Mouse (Mus musculus) monocyte, adult 5-6 weeks (primary cell): ENCODE results near the gene Atp6v0d1. TPM values are rescaled to one million over a fixed set of nuclear protein-coding genes. Genes with fewer than 3 reads are reported as not detected.
"Not testable (repeated sequence)": the region's sequence is repeated elsewhere in the genome, so short reads cannot be mapped to it uniquely, and the experiment has no call there.

Experiments used
- ATAC-seq: fragments of 153-309, 156-312 bp; replicated peaks from 2 replicates; pipeline ENCODE4 v1.8.0; 2017; ENCODE audit warnings: mild to moderate bottlenecking; ENCODE audit not compliant: low TSS enrichment, insufficient number of reproducible peaks, severe bottlenecking, poor library complexity, low FRiP score
- total RNA-seq: library from RNA; stranded (forward); fragments of 200-1000, 200-491, 200-594 nt; gene quantifications from 3 replicates; pipeline ENCODE4 v1.2.3, GENCODE M21; 2017

Atp6v0d1 gene
- 62.8 to 77.2 TPM (median 68.8 TPM) in 3 replicates for total RNA-seq

DNA sequence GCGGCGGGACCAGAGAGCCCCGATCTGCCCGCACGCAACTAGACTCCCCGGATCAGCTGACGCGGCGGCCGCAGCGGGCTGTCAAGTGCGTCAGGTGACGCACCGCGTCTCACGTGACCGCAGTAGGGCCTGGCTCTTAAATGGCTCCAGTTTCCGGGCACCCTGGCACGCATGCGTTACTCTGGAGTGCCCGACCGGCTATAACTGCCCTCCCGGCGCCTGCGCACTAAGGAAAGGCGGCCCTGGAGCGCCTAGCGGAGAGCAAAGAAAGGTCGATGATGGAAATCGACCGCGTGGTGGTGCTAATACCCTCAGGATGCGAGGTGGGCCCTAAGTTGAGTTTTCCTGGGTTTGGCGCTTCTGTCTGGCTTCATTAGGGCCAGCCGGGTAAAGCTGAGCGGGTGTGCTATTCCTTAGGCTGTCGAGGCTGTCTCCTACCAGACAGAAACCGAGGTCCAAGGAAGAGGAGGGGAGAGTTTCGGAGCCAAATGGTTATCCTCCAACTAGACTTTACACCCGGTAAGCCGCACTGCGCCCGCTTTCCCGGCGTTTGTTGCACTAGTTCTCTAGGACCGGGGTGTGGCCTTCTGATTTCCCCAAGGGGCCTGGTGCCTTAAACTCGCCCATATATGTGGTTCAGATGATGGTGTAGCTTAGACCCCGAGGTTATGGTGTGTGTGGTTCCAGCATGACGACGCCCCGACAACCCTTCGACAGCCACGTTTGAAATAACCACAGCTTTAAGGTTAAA lies at the start of gene Atp6v0d1:
Gene Atp6v0d1 (minus strand): TSS at position 96 of the 751 bp plus-strand sequence.
- peak; percentile 85 for ATAC-seq

DNA sequence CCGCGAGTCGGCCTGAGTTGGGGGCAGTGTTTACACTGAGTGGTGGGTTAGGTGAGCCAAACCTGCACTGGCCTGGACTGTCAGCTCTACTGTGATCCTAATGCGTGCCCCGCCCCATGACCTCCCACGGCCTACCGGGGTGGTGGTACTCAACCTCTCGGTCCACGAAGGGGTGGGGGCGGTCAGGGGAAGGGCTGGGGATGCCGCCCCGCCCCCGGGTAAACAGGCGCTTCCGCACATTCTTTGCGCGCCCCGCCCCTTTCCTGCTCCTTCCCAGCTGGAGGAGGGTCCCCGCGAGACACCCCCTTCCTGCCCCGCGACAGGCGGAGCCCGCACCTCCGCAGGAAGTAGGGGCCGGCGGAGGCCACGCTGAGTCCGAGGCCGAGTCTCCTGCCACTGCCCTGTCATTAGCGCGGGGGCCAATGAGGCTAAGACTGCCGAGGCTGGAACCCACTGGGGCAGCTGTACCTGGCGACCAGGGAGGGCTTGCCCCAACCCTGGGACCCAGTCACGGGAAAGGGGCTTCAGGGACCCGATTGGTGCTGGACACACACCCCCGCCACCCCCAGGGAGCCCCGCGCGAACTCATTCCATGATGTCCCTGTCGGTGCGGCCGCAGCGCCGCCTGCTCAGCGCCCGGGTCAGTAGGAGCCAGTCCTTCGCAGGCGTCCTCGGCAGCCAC lies 48.1 kb upstream of the Atp6v0d1 start:
- ATAC-seq: no peak

DNA sequence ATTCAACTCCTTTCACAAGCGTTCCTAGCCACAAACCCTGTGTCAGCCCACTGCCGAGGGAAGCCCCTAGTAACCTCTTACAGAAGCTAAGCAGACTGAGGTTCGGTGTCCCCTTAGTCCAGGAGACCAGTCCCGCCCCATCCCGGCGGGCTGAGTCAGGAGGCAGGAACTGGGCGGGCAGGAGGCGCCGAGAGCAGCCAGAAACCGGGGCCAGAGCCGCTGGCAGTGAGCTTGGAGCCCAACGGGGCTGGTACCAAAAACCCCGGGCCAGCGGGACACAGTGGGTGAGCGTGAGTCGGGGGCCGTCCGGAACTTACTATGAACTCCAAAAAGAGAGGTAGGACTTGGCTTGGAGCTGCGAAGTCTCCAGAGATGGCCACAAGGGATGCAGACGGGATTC lies 47.2 kb upstream of the Atp6v0d1 start:
- no peak for ATAC-seq

DNA sequence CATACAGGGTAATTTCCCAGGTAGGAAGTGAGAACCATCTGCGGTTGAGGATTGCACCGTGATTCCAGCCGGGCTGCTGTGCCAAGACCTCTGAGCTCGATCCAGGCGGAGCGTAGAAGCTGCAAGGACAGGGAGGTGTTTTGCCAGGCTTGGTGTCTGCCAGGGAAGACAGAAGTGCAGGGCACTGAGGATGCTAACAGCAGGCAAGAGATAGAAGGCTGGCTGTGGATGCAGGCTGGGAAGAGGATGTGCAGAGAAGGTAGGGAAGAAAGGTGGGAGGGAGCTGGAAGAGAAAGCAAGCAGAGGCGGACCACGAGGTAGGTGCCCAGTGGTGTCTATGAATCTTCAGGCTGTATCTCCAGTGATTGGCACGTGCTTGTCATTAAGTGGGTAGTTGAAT lies 46.0 kb upstream of the Atp6v0d1 start:
- no peak for ATAC-seq

DNA sequence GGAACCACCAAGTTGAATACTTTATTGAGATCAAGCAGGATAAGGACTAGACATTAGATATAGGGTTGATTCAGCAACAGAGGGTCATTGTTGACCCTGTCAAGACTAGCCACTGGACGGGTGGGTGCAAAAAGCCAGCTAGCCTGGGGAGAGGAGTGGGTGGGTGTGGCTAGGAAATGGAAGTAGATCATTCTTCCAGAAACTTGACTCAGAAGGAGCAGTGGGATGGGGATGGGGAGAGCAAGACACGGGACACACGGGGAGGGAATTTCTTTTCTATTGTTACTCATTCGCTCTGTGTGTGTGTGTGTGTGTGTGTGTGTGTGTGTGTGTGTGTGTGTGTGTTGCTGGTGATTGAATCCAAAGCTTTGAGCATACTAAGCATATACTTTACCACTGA lies 43.9 kb upstream of the Atp6v0d1 start:
- no peak for ATAC-seq

DNA sequence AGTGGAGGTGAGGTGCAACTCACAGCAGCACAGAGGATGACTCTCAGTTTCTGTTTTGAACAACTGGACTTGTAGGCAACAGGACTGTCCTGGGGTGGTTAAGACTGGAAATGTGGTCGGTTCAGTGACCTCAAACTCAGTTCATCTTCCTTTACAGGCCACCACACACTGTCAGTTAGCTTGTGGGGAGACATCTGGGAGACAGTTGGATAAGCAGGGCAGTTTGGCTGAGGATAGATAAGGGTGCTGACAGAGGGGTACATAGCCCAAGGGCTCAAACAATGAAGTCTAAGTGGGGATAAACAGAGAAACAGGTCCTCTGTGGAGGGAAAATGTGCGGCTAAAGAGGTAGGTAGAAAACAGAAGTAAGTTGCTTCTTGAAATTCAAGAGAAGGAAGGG lies 43.5 kb upstream of the Atp6v0d1 start:
- ATAC-seq: no peak

DNA sequence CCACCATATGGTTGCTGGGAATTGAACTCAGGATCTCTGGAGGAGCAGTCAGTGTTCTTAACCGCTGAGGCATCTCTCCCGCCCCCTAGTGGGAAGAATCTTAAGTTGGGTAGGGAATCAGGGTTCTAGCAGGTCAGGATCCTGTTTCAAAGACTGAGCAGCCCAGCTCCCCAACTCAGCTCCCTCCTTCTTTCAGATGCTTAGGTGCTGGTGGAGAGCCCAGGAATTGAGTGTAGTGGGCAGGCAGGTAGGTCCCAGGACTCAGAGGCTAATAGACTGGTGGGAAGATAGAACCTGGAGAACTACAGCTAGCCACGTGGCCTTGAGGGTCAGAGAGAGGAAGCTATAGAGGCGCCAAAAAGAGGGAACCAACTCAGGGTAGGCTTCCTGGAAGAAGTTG lies 41.8 kb upstream of the Atp6v0d1 start:
- ATAC-seq: peak; percentile 25; the same call in 1 of the 2 replicates

DNA sequence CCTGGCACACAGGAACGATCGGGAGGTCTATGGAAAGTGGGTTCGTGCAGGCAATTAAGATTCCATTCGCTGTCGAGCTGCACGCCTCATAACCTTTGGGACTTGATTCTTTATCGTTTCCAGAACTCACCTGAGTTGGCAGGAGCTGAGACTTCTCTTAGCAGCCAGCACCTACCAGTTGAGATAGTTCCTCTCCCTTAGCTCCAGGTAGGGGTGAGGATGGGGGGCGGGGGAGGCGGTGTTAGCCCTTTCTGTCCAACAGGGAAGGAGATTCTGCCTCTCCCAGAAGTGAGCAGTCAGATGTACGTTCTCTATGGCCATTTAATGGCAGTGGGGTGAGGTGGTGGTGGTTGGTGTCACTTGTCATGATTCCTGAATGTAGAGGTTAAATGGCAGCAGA lies 41.2 kb upstream of the Atp6v0d1 start:
- no peak for ATAC-seq

DNA sequence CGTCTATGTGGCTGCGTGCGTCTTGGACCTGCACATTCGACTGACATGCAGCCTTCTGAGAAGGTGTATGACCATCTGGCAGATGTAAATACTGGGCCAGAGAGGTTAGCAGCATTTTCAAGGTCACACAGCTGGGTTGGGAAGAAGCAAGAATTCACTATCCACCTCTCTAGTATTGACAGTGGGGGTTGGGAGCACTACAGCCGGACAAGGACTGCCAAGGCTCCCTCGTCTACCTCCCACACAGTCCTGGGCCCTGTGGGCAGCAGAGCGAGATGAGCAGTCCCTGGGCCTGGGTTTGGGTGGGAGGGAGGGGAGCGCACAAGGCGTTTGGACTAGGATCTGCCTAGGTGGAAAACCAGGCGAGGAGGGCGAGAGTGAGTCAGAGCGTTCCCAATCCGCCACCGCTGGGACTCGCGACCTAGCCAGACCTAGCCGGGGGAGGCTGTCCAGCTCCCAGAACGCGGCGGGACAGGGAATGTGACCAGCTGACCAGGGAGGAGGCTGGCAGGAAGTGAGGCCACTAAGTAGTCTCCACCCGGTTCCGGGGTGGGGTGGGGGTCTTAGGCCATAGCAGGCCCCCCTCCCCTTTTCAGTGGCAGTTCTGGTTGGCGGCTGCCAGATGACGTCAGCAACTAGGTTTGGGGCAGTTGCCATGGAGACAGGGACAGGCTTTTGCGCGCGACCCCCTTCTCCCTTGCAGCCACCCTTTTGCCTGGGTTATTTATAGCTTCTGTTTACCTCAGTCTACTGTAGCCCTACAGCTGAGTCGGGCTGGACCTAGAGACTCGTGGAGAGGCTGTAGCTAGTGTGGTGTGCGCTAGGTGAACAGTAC lies 40.6 kb upstream of the Atp6v0d1 start:
- peak; percentile 23; the same call in 1 of the 2 replicates for ATAC-seq

DNA sequence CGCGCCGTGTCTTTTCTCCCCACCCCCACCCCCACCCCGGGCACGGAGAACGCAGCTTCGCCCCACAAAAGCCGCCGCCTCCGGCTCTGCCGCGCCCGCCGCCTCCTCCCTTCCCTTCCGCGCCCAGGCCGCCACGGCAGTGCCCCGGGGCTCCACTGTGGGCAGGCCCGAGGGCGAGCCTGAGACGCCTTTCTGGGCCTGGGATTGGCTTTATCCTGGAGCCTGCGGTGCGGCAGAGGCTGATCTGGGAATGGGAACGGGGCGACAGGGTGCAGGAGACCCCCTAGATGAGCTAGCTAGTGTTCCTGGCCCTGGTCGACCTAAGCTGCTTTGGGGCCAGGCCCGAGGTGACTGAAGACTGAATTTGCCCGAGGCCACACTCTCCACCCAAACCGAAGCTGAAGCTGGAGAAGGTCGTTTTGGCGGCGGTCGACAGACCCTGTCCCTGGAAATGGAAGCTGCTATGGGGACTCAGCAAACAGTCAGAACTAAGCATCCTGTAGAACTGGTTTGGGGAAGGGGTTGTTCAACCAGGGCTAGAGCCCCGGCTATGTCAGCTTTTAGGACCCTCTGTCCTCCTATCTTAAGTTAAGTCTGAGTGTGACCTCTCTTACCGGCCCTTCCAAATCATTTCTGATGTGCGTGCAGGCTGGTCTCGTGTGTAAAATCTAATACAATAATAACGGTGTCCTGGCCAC lies 39.8 kb upstream of the Atp6v0d1 start:
- ATAC-seq: no peak

DNA sequence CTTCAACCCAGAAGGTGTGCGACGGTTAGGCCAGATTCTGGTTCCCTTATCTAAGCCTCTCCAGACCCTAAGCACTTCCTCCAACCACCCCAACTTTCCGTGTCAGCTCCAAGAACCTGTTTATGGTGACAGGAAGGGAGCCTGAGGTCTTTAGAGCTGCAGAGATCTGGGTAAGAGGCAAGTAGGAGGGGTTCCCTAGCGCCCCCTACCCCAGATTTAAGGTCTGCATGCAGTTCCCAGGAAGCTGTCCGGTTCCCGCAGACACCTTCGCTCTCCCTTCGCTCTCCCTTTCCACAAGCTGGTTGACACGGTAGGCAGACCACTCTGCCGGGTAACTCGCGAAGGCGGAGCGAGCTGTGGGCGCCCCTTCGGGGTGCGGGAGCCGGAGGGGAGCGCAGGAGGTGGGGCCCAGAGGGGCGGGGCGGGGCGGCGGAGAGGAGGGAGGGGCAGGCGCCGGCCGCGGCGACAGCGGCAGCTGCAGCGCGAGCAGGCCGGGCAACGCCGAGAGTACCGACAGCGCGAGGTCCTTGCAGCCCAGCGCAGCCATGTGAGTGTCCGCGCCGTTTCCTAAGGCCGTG lies 39.0 kb upstream of the Atp6v0d1 start, which contains the start of gene Ripor1:
Gene Ripor1 (plus strand): TSS at position 452 of the 578 bp plus-strand sequence.
- ATAC-seq: peak; percentile 18

DNA sequence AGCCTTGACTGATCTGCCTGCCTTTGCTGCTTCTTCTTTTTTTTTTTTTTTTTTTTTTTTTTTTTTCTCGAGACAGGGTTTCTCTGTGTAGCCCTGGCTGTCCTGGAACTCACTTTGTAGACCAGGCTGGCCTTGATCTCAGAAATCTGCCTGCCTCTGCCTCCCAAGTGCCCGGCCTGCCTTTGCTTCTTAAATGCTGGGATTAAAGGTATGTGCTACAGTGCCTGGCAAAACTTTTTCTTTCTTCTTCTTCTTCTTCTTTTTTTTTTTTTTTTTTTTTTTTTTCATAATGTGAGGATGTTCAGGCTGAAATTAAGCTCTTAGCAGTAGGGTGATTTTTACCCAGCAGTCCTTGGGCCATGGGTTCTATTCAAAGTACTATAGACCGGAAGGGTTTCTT lies 36.7 kb upstream of the Atp6v0d1 start:
- not testable (repeated sequence) for ATAC-seq

DNA sequence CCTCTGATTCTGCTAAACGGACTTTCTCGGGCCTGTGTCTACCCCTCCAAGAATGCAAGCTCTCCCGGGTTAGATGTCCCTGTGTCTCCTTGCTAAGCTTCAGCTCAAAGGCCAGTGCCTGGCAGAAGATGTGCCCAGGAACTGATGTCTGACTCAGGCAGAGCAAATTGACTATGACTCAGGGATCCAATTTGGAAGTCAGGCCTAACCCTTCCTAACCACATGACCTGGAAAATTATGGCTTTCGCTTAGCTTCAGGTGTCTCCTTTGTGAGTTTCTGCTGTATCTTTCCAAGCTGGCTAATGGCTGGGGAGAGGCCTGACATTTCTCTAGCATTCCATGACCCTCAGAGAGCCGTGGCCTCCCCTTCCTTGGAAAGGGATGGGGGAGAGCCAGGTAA lies 35.5 kb upstream of the Atp6v0d1 start:
- no peak for ATAC-seq

DNA sequence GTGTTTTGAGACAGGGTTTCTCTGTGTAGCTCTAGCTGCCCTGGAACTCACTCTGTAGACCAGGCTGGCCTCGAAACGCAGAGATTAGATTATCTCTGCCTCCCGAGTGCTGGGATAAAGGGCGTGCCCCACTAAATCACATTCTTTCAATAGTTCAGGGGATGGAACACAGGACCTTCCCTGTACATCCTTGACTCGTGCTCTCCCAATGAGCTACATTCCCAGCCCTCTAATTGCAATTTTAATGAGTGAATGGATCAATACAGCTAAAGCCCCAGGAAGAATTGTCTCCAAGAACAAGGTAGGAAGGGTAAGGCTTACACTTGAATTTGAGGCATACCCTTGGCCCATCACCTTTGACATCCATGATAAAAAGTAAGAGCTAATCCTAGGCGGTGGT lies 32.9 kb upstream of the Atp6v0d1 start:
- no peak for ATAC-seq

DNA sequence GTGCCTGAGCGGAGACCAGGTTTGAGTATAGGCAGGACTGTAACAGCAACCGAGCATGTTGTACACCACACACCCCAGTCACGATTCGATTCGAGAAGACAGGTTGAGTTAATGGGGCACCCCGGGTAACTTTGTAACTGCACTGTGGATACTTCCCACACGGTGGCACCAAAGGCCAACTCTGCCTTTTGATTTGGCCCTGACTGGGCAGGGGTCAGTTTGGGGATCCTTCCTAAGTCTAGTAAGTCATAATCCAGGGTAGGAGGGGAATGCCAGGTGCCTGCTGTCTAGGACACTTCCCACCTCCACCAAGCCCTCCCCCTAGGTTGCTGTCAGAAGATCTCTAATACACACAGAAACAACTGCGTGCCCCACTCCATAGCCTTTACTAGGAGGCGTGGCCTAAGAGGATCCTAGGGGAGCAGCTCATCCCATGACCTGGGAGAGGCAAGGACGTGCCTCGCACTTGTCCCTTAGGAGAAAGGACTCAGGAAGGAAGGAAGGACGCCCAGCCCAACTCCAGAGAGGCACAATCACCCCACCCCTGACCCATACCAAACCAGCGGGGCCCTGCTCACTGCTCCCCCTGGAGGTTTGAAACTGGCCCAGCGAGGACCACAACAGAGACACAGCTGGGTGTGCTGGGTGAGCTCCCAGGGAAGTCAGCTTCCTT lies 30.7 kb upstream of the Atp6v0d1 start:
- peak; percentile 81 for ATAC-seq

DNA sequence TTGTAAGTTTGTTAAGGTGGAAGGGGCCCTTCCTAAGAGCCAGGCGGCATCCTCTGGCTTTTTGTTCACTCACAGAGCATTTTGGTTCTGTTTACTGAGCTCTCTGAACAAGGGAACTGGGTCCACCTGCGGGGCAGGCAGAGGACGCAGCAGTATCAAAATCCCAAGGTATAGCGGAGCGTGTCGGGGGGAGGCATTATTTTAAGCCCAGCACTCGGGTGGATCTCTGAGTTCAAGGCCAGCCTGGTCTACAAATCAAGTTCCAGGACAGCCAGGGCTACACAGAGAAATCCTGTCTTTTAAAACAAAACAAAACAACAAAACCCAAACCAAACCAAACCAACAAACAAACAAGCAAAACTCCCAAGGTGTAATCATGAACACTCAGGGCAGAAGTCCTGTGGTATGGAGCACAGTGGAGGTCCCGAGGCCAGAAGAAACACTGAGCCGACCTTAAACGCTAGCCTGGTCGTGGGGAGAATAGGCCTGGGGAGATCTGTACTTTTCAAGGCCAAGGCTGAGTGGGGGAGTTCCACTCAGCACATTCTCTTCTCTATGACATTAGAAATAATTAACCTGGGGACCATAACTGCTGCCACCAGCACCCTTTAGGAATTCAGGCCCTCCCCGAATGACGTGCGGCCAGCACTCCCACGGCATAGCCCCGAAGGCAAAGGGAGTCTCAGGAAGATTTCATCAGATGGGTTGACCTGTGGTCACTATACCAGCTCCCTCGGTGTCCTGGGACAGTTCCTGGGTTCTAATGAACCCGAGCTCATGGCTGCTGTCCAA lies 28.8 kb upstream of the Atp6v0d1 start:
- no peak for ATAC-seq

DNA sequence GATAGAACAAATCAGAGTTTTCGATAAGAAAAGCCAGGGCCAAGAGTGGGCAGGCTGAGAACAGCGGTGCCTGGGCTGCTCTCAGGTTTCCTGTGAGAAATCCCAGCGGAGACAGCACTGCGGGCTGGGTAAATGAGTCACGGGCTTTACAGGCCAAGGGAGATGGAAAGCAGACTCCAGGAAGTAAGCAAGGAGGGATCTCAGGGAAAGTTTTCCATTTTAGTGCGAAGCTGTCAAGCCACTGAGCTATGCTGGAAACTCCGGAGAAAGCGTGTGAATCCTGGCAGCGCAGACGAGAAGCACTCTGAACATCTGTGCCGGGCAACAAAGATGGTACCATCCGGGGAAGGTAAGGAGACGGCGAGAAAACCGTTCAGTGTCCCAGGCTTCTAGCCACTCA lies 28.0 kb upstream of the Atp6v0d1 start:
- no peak for ATAC-seq
